Mouse (Mus musculus) megakaryocyte, embryonic 14.5 days (primary cell): ENCODE measurements around the gene Mettl13.

ENCODE experiments used
- FLI1 ChIP-seq: IDR thresholded peaks from 2 replicates; pipeline ENCODE4 v1.6.1; 2012; ENCODE audit warnings: low read length, inconsistent platforms, mixed read lengths
- GATA1 ChIP-seq: IDR thresholded peaks from 3 replicates; pipeline ENCODE4 v1.6.1; 2012; ENCODE audit warnings: mixed read lengths, low read length, inconsistent platforms, borderline replicate concordance

- no peak for TF ChIP-seq GATA1
- no peak for TF ChIP-seq FLI1
Measured at GRCm38 (mm10) chr1:162509329-162510012, 38.9 kb downstream of the Mettl13 start.
